Mouse (Mus musculus) embryonic fibroblast, embryonic 13.5 days (primary cell): ENCODE measurements around the gene Cacna1s. TPM values are rescaled to one million over a fixed set of nuclear protein-coding genes. Genes with fewer than 3 reads are reported as not detected.

ENCODE experiments used
- H3K27ac ChIP-seq: 2 replicates; pipeline ENCODE4 v1.5.1; 2012; ENCODE audit warnings: low read length, control low read depth, inconsistent platforms; ENCODE audit not compliant: insufficient read depth
- H3K4me1 ChIP-seq: 2 replicates; pipeline ENCODE4 v1.6.1; 2011; ENCODE audit warnings: low read length; ENCODE audit not compliant: control insufficient read depth, insufficient read depth
- H3K4me3 ChIP-seq: 2 replicates; pipeline ENCODE4 v1.5.1; 2011; ENCODE audit warnings: mild to moderate bottlenecking, control low read depth, low read length; ENCODE audit not compliant: insufficient read depth
- CTCF ChIP-seq: IDR thresholded peaks from 2 replicates; pipeline ENCODE4 v1.5.1; 2011; ENCODE audit warnings: mild to moderate bottlenecking, control low read depth, low read length, moderate library complexity, borderline replicate concordance; ENCODE audit not compliant: insufficient read depth
- POLR2A ChIP-seq: IDR thresholded peaks from 2 replicates; pipeline ENCODE4 v1.6.1; 2011; ENCODE audit warnings: low read depth, mild to moderate bottlenecking, control low read depth, low read length, moderate library complexity
- polyA plus RNA-seq: library from polyadenylated mRNA; stranded (reverse); fragments of >200 nt; gene quantifications from 2 replicates; pipeline ENCODE4 v1.2.4, GENCODE M21; 2011; ENCODE audit warnings: low read depth; ENCODE audit not compliant: missing spikeins, insufficient read length

Gene Cacna1s
- polyA plus RNA-seq, 1 experiment: not detected

GRCm38 (mm10) chr1:136126895-136127294 is 74.3 kb downstream of the Cacna1s start:
- peak overlapping the region; percentile 84 for H3K27ac ChIP-seq
- H3K4me3 ChIP-seq: no peak overlapping the region
- TF ChIP-seq POLR2A (no peak; the same call in 1 of the 2 replicates), CTCF (no peak)
- peaks cover 29% of the 10 kb centered on the region for H3K4me1 ChIP-seq

GRCm38 (mm10) chr1:136127856-136128255 is 75.3 kb downstream of the Cacna1s start:
- Histone ChIP-seq H3K4me3 (no peak overlapping the region), H3K27ac (peak overlapping the region; percentile 85), H3K4me1 (peaks cover 29% of the 10 kb centered on the region)
- TF ChIP-seq CTCF (no peak), POLR2A (no peak)

GRCm38 (mm10) chr1:136128416-136128815 is 75.9 kb downstream of the Cacna1s start:
- TF ChIP-seq POLR2A (no peak), CTCF (no peak)
- H3K4me1 ChIP-seq: peaks cover 29% of the 10 kb centered on the region
- peak overlapping the region; percentile 85 for H3K27ac ChIP-seq

DNA sequence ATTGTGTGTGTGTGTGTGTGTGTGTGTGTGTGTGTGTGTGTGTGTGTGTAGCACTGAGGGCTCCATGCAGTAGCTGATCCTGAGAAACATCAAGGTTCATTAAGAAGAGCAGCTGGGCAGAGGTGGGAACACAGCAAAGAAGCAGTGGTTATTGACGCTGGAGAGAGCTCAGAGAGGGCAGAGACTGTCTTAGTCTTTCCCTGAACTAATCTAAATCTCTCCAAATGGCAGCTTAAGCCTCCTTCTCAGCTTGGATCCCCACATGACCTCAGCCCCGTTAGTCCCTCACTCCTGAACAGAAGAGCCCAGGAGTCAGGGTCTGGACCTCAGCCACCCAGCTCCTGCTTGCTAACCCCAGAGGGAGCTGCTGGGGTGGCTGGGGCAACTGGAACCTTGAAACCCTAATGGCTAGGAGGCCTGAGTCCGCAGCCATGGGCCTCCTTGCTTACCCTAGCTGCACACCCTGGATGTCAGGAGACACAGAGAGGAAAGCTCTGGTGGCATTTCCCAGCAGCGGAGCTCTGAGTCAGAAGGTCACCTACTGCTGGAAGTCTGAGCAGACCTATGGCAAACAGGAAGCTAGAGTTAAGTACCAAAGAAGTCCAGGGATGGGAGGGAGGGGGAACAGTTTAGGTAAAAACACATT is 76.5 kb downstream of the Cacna1s start:
- peak overlapping the region; percentile 85 for H3K27ac ChIP-seq
- TF ChIP-seq CTCF (no peak), POLR2A (no peak)
- peaks cover 29% of the 10 kb centered on the region for H3K4me1 ChIP-seq
- no peak overlapping the region for H3K4me3 ChIP-seq

More at GRCm38 (mm10) chr1:136128416-136128815, 75.9 kb downstream of the Cacna1s start:
- H3K4me3 ChIP-seq: no peak overlapping the region

GRCm38 (mm10) chr1:136130107-136130506 is 77.6 kb downstream of the Cacna1s start:
- TF ChIP-seq POLR2A: no peak; the same call in 1 of the 2 replicates
- no peak for TF ChIP-seq CTCF
- H3K27ac ChIP-seq: peak overlapping the region; percentile 85
- H3K4me1 ChIP-seq: peaks cover 30% of the 10 kb centered on the region
- H3K4me3 ChIP-seq: no peak overlapping the region

DNA sequence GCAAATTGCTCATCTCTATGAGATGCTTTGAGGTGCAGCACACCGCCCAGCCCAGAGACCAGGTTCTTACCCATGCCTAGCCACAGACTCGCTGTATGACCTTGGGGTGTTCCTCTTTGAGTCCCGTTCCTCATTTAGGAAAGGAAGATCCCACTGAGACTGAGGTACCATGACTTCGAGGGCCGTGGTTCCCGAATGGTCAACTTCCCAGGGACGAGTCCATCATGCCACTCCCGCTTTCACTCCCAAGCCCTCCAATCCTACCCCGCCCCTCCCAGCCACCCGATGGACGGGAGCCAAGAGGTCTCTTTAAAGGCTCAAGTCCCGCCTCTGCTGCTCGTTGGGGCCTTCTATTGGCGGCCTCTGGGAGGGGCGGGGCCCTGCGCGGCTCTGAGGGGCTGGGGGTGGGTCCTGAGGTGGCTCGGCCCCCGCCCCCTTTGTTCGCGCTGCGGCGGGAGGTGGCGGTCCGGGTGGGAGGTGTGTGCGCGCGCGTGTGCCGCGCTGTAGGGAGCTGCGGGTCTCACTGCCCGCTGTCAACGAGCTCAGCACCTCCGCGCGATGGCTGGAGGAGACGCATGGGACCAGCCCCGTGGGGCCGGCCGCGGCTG is 78.5 kb downstream of the Cacna1s start, which contains the start of gene Kif21b:
TSS of gene Kif21b (plus strand) at position 439 of the 608 bp plus-strand sequence.
- H3K4me1 ChIP-seq: peaks cover 37% of the 10 kb centered on the region
- peak within 1 kb of the TSS; percentile 63 for H3K4me3 ChIP-seq
- TF ChIP-seq POLR2A (peak; percentile 71), CTCF (no peak)
- H3K27ac ChIP-seq: peak within 1 kb of the TSS; percentile 51; the same call in 1 of the 2 replicates

GRCm38 (mm10) chr1:136131603-136132291 is 79.2 kb downstream of the Cacna1s start:
- TF ChIP-seq POLR2A (no peak), CTCF (no peak)
- no peak overlapping the region for H3K27ac ChIP-seq
- H3K4me3 ChIP-seq: peak overlapping the region; percentile 63
- H3K4me1 ChIP-seq: peaks cover 34% of the 10 kb centered on the region

DNA sequence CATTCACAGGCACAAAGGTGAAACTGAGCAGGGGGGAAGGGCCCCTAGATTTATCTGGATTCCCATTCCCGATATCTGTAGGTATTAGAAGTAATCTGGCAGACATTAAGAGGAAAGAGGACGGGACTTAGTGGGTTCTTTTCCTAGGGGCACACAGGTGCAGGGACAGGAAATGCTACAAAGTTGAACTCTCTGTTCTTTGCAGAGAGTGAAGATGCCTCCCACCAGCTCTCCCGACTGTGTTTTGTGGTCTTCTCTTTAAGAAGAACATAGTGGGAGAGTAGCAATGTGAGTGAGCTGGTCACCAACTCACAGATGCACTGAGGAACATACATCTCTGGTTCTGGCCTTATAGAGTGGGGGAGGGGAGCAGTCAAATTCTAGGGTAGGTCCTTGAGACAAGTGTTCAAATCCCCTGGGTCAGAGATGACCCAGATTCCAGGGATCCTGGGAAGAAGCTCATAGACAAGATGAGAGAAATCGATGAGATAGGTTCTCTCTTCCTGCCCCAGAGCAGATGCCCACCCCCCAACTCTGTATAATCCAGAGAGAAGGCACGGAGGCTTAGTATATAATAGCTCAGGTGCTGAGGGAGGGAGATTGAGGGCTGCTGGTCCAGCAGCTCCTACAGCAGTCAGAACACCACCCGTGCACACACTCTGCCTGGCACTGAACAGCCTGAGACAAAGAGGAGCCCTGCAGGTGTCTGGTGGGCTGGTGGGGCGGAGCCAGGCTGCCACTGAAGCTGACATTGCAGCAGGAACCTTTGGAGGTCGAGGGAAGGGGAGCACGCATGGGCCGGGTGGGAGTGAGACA is 80.0 kb downstream of the Cacna1s start:
- H3K4me1 ChIP-seq: peaks cover 32% of the 10 kb centered on the region
- no peak overlapping the region for H3K27ac ChIP-seq
- peak overlapping the region; percentile 63 for H3K4me3 ChIP-seq
- TF ChIP-seq CTCF (no peak), POLR2A (no peak)

- no peak overlapping the region for H3K27ac ChIP-seq
- H3K4me1 ChIP-seq: peaks cover 31% of the 10 kb centered on the region
- no peak overlapping the region; the same call in 1 of the 2 replicates for H3K4me3 ChIP-seq
These were observed 81.2 kb downstream of the Cacna1s start for GRCm38 (mm10) chr1:136133570-136134240.

More at GRCm38 (mm10) chr1:136133570-136134240, 81.2 kb downstream of the Cacna1s start:
- TF ChIP-seq POLR2A (no peak), CTCF (no peak)
